Mouse (Mus musculus): ENCODE results near the gene Gm5617.

DNA sequence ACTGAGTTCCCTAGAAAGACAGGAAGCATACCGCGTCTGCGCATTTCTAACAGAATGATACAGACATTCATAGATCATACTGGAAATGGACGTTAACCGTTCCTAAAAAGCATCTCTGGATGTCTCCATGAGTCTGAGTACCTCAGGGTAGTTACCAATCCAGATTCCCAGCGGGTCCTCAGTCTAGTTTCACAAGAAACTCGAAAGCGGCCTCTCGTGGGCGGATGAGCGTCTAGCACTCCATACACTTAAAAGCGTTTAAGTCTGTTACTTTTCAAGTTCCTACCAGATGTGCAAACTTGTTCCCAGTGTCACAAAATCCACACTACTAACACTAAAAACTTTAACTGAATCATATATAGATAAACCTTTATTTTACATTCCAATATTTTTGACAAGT is 22.1 kb upstream of the Gm5617 start:
- TF ChIP-seq CTCF (IDR thresholded peaks at IDR 0.05; ENCODE audit: extremely low read depth, insufficient read depth, low read length) (no peak), POLR2A (IDR thresholded peaks at IDR 0.05; ENCODE audit: extremely low read depth, insufficient read depth, low read length) (no peak)

All from cortical plate, adult 2 months (tissue).